Mouse (Mus musculus): Measurements from ENCODE around the gene Nfyc.

- TF ChIP-seq EP300 (IDR thresholded peaks at IDR 0.05; ENCODE audit: low read depth in 1 of 2, low read length in 2 of 2) (no peak), TAL1 (IDR thresholded peaks at IDR 0.05; ENCODE audit: low read length) (no peak), MAX (IDR thresholded peaks at IDR 0.05; ENCODE audit: low read length) (no peak), MXI1 (IDR thresholded peaks at IDR 0.05; ENCODE audit: low read depth, low read length) (no peak), MAZ (IDR thresholded peaks at IDR 0.05; ENCODE audit: low read depth, low read length) (no peak), POLR2A (IDR thresholded peaks at IDR 0.05; ENCODE audit: control insufficient read depth in 1 of 2, insufficient read depth in 1 of 2, low read depth in 1 of 2, low read length in 2 of 2, poor library complexity in 1 of 2) (no peak), CTCF (IDR thresholded peaks at IDR 0.05 in 2 of 3, conservative IDR thresholded peaks at IDR 0.05 in 1 of 3; ENCODE audit: control insufficient read depth in 1 of 3, insufficient read depth in 1 of 3, low read depth in 2 of 3, low read length in 3 of 3, poor library complexity in 1 of 3, severe bottlenecking in 1 of 3) (no peak), TCF12 (IDR thresholded peaks at IDR 0.05; ENCODE audit: low read depth, low read length) (no peak), MYC (IDR thresholded peaks at IDR 0.05; ENCODE audit: low read depth, low read length) (no peak), KAT2A (conservative IDR thresholded peaks at IDR 0.05; ENCODE audit: low read depth, low read length) (no peak)
These were observed 85.4 kb downstream of the Nfyc start for GRCm38 (mm10) chr4:120745731-120746551.

Data from MEL (cell line).